Mouse (Mus musculus) heart, adult 8-10 months (tissue): ENCODE measurements at regions not wholly inside any gene's neighbourhood (a gene's known extent, or its start where the extent isn't known, plus 50 kb on each side); places are given as distances from the start of the nearest gene placed in this dataset.

Source experiments
- DNase-seq: peaks from one replicate; pipeline ENCODE4 v3.0.0; 2022; ENCODE audit warnings: low spot score

DNA sequence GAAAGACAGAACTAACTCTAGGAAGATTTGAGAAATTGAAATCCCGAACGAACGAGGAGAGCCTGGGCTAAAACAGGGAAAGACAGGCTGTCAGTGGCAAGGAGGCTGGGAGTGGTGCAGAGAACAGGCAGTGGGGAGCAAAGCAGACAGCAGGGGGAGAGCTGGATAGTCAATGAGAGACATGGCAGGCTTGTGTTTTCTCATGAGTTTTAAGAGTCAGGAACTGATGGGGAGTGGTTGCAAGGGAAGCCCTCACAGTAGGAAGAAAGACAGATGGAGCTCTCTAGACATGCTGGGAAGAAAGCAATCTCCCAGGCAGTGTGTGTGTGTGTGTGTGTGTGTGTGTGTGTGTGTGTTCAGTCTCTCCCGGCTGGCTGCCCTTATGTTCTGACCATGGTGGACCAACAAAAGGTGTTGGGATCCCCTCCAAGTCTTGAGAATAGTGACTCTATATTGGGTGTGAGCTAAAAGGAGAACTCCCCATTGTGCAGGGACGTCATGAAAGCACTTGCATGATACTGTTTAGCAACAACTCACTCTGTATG, 577.9 kb downstream of the Plcl1 start:
- DNase-seq = no peak

DNA sequence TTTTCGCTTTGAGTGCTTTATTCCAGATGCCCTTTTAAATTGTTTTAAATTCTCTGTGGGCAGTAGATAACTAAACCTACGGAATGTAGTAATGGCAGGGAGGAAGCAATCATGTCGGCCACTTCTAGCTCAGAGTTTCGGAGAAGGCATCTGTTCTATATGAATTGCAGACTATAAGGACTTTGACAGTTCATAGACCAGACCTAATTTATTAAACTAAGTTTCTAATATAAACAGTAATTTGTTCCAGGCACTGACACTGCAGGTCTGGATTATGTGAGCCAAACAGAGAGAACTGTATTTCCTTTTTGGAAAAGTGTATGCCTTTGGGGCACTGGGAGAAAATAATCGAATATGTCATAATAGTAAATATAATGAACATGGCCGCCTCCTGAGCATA, 591.4 kb downstream of the Plcl1 start:
- DNase-seq = no peak
